Mouse (Mus musculus): Measurements from ENCODE around the gene Gucy2g. TPM values are rescaled to one million over a fixed set of nuclear protein-coding genes. Genes with fewer than 3 reads are reported as not detected.

Gene Gucy2g
- polyA plus RNA-seq (2014; fragmentation: Illumina TruSeq; extraction: RNeasy Lipid Tissue Mini Kit (QIAGEN cat#74804); ENCODE audit: low read depth, low replicate concordance): 0.35 TPM

DNA sequence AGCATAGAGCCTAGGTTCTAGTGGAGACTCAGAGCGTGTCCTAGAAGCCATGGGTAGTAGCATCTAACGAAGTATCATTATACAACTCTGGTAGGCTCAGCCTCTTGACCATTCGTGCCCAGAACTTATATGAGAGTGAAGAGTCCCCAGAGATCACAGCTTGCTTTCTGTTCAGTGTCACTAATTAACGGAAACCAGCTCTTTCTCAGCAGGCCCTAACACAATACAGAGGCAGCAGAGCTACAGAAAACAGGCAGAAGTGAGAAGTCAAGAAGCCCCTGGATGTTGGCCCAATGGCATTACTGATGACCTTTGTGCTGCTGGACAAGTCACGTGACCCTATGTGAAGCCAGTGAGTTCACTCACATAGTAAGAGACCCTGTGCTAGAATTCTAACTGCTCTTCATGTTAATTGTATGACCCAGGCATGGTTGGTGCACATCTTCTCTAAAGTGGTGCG is at the start of gene Gucy2g:
Gene Gucy2g, minus strand, starts transcription at position 51 of the 460 bp plus-strand sequence.

DNA sequence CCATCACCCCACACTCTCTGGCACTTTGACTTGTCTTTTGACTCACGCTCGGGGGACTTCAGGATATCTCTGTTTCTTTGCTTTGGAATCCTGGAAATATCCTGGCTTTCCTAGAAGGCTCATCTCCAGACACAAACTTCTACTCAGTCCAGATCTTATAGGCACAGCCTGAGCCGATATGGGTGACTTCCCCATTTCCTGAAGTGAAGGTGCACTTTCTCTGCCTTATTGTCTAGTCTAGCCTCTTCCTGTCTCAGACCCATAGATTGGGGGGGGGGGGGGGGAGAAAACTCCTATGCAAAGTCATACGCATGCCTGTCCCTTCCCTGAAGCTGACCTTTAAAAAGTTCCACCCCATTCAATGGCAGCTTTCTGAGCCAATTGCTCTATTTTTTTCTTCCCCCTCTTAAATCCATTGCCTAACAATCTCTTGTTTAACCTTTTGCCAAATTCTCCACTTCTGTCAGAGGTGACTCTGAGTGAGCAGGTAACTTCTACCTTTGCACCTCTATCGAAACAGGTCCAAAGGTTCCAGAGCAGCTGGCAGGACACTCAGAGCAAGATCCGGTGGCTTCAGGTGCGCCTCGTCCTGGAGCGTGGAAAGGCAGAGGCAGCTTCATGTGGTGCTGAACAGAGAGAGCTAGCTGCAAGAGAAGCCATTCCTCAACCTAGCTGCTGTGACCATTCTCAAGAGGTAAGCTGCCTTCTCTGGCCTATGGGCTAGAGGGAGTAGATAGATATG is 10.5 kb upstream of the Gucy2g start, which contains the start of gene Acsl5:
Gene Acsl5, plus strand, starts transcription at position 556 of the 742 bp plus-strand sequence.

GRCm38 (mm10) chr19:55180433-55180832 is 60.6 kb downstream of the Gucy2g start, which contains the start of gene Tectb:
Gene Tectb, plus strand, starts transcription at chr19:55180733.

Other genes with a start within 250 kb of the Gucy2g start
- 7.8 TPM for gene Gpam, start 114.0 kb downstream of the Gucy2g start, polyA plus RNA-seq (2014; fragmentation: Illumina TruSeq; extraction: RNeasy Lipid Tissue Mini Kit (QIAGEN cat#74804); ENCODE audit: low read depth, low replicate concordance)
- 0.08 TPM for gene Tectb, start 60.5 kb downstream of the Gucy2g start, polyA plus RNA-seq (2014; fragmentation: Illumina TruSeq; extraction: RNeasy Lipid Tissue Mini Kit (QIAGEN cat#74804); ENCODE audit: low read depth, low replicate concordance)
- gene Acsl5, start 10.7 kb upstream of the Gucy2g start, polyA plus RNA-seq (2014; fragmentation: Illumina TruSeq; extraction: RNeasy Lipid Tissue Mini Kit (QIAGEN cat#74804); ENCODE audit: low read depth, low replicate concordance): 52.2 TPM
- 39.7 TPM for gene Zdhhc6, start 74.8 kb upstream of the Gucy2g start, polyA plus RNA-seq (2014; fragmentation: Illumina TruSeq; extraction: RNeasy Lipid Tissue Mini Kit (QIAGEN cat#74804); ENCODE audit: low read depth, low replicate concordance)
- gene Vti1a, start 75.1 kb upstream of the Gucy2g start, polyA plus RNA-seq (2014; fragmentation: Illumina TruSeq; extraction: RNeasy Lipid Tissue Mini Kit (QIAGEN cat#74804); ENCODE audit: low read depth, low replicate concordance): 8.2 TPM

Measured in testis, adult 10 weeks (tissue).